ENCODE assay signal across 8 mouse cellular contexts in genomic region chr16:38396155-38396554, GRCm38 (mm10). TPM values are rescaled to one million over a fixed set of nuclear protein-coding genes. Genes with fewer than 3 reads are reported as not detected.
DNase-seq lines count a peak whose midpoint lies in the region; ATAC-seq and TF ChIP-seq lines count a peak whose summit lies in the region.

No protein-coding gene starts in this region.

- DNase-seq in urinary bladder, postnatal 14 days (ENCODE audit: low spot score) = peak; percentile 75
- DNase-seq in urinary bladder, adult 2 months (ENCODE audit: low spot score) = no peak
- DNase-seq in cerebellum, postnatal 14 days = peak; percentile 71 to 78
- peak; percentile 60 for DNase-seq in heart, postnatal 0 days (ENCODE audit: low spot score)
- DNase-seq in frontal cortex, adult 2 months (ENCODE audit: extremely low spot score in 1 of 2, low spot score in 1 of 2) = no peak
- no peak for DNase-seq in midbrain, embryonic 14.5 days

- no peak overlapping the region for H3K9ac ChIP-seq in heart, postnatal 0 days (replicated peaks; ENCODE audit: low read depth, low read length)
- H3K9ac ChIP-seq in liver, embryonic 16.5 days (ENCODE audit: low read depth, low read length) = no peak overlapping the region
- H3K9ac ChIP-seq in stomach, embryonic 16.5 days (ENCODE audit: low read length) = peak overlapping the region; percentile 16; the same call in 1 of the 2 replicates
- no peak overlapping the region for H3K9ac ChIP-seq in midbrain, embryonic 14.5 days (replicated peaks; ENCODE audit: low read length)

- ATAC-seq in heart, postnatal 0 days (ENCODE audit: insufficient read depth, low read depth) = no peak; the same call in 1 of the 2 replicates
- ATAC-seq in liver, embryonic 16.5 days (ENCODE audit: low read depth) = peak; percentile 14; the same call in 1 of the 2 replicates
- no peak for ATAC-seq in stomach, embryonic 16.5 days (ENCODE audit: insufficient read depth, low FRiP score)
- ATAC-seq in midbrain, embryonic 14.5 days (ENCODE audit: low FRiP score, low TSS enrichment) = no peak

- H3K27me3 ChIP-seq in heart, postnatal 0 days (ENCODE audit: control insufficient read depth, insufficient read depth, low read length) = no peaks in the 10 kb centered on the region
- no peaks in the 10 kb centered on the region for H3K27me3 ChIP-seq in liver, embryonic 16.5 days (ENCODE audit: control insufficient read depth, insufficient read depth, low read depth, low read length)
- no peaks in the 10 kb centered on the region for H3K27me3 ChIP-seq in stomach, embryonic 16.5 days (ENCODE audit: control insufficient read depth, insufficient read depth, low read length)
- H3K27me3 ChIP-seq in midbrain, embryonic 14.5 days (ENCODE audit: control insufficient read depth, insufficient read depth, low read length) = no peaks in the 10 kb centered on the region

- TF ChIP-seq CTCF in heart, postnatal 0 days (IDR thresholded peaks at IDR 0.05; ENCODE audit: low read depth) = no peak

- H3K9me3 ChIP-seq in heart, postnatal 0 days (replicated peaks; ENCODE audit: control insufficient read depth, low read length) = no peaks in the 10 kb centered on the region
- no peaks in the 10 kb centered on the region for H3K9me3 ChIP-seq in liver, embryonic 16.5 days (replicated peaks; ENCODE audit: control insufficient read depth, low read length)
- no peaks in the 10 kb centered on the region for H3K9me3 ChIP-seq in stomach, embryonic 16.5 days (replicated peaks; ENCODE audit: control insufficient read depth, low read length)
- H3K9me3 ChIP-seq in midbrain, embryonic 14.5 days (ENCODE audit: control insufficient read depth, low read length) = no peaks in the 10 kb centered on the region

- TF ChIP-seq EP300 in heart, postnatal 0 days (IDR thresholded peaks at IDR 0.05; ENCODE audit: low read depth) = no peak

- peak overlapping the region; percentile 44; the same call in 1 of the 2 replicates for H3K27ac ChIP-seq in heart, postnatal 0 days (ENCODE audit: low read depth)
- peak overlapping the region; percentile 34 for H3K27ac ChIP-seq in liver, embryonic 16.5 days (ENCODE audit: low read length)
- H3K27ac ChIP-seq in stomach, embryonic 16.5 days (ENCODE audit: low read length) = no peak overlapping the region; the same call in 1 of the 2 replicates
- no peak overlapping the region for H3K27ac ChIP-seq in midbrain, embryonic 14.5 days (replicated peaks; ENCODE audit: low read depth, low read length)

- H3K4me3 ChIP-seq in heart, postnatal 0 days (ENCODE audit: low read depth, low read length) = no peak overlapping the region
- H3K4me3 ChIP-seq in liver, embryonic 16.5 days (ENCODE audit: low read depth, low read length) = no peak overlapping the region
- no peak overlapping the region for H3K4me3 ChIP-seq in stomach, embryonic 16.5 days (replicated peaks; ENCODE audit: low read length)
- H3K4me3 ChIP-seq in midbrain, embryonic 14.5 days (replicated peaks; ENCODE audit: low read depth, low read length) = no peak overlapping the region

- peak overlapping the region; percentile 34 for H3K4me2 ChIP-seq in heart, postnatal 0 days (ENCODE audit: low read depth, low read length)
- no peak overlapping the region for H3K4me2 ChIP-seq in liver, embryonic 16.5 days (ENCODE audit: low read depth, low read length)
- 0 out of 2 replicates have a peak overlapping the region, but pooled peaks have one; percentile 22 for H3K4me2 ChIP-seq in stomach, embryonic 16.5 days (ENCODE audit: low read depth, low read length)
- H3K4me2 ChIP-seq in midbrain, embryonic 14.5 days (ENCODE audit: low read length) = no peak overlapping the region

- WGBS in heart, postnatal 0 days = 24% methylated on average over 13 of the region's 13 CpGs
- WGBS in liver, embryonic 16.5 days (ENCODE audit: insufficient replicate concordance) = 35% methylated on average over 13 of the region's 13 CpGs
- WGBS in stomach, embryonic 16.5 days = 26% methylated on average over 13 of the region's 13 CpGs
- 88% methylated on average over 13 of the region's 13 CpGs for WGBS in midbrain, embryonic 14.5 days

- H3K4me1 ChIP-seq in heart, postnatal 0 days (ENCODE audit: control insufficient read depth, insufficient read depth) = peaks cover 11% of the 10 kb centered on the region; the same call in 1 of the 2 replicates
- H3K4me1 ChIP-seq in liver, embryonic 16.5 days (ENCODE audit: control insufficient read depth, low read depth, low read length) = peaks cover 16% of the 10 kb centered on the region
- peaks cover 12% of the 10 kb centered on the region for H3K4me1 ChIP-seq in stomach, embryonic 16.5 days (ENCODE audit: control insufficient read depth, insufficient read depth, low read length)
- peaks cover 8% of the 10 kb centered on the region for H3K4me1 ChIP-seq in midbrain, embryonic 14.5 days (ENCODE audit: control insufficient read depth, insufficient read depth, low read length)

- no peaks in the 10 kb centered on the region for H3K36me3 ChIP-seq in heart, postnatal 0 days (replicated peaks; ENCODE audit: control insufficient read depth, insufficient read depth, low read length)
- H3K36me3 ChIP-seq in liver, embryonic 16.5 days (ENCODE audit: control insufficient read depth, insufficient read depth) = no peaks in the 10 kb centered on the region
- H3K36me3 ChIP-seq in stomach, embryonic 16.5 days (ENCODE audit: control insufficient read depth, insufficient read depth, low read length) = no peaks in the 10 kb centered on the region
- H3K36me3 ChIP-seq in midbrain, embryonic 14.5 days (ENCODE audit: control insufficient read depth, insufficient read depth, low read length) = no peaks in the 10 kb centered on the region

RNA-seq across cellular contexts. Expression of gene Popdc2, which starts 34.1 kb away (rescaled TPM):
- polyA plus RNA-seq in urinary bladder, adult 2 months (2012; rRNA removed) = 167 and 176 TPM in 2 replicates
- total RNA-seq in heart, postnatal 0 days (2014; rRNA removed; ENCODE audit: low replicate concordance) = 982 and 1,104 TPM in 2 replicates
- polyA plus RNA-seq in heart, postnatal 0 days (2015; fragmentation: Nextera tagmentation; extraction: Ambion mirVana) = 564 and 675 TPM in 2 replicates
- 21.8 and 26.4 TPM in 2 replicates for polyA plus RNA-seq in liver, embryonic 16.5 days (2015; fragmentation: Nextera tagmentation; extraction: Ambion mirVana)
- polyA plus RNA-seq in stomach, embryonic 16.5 days (2015; fragmentation: Nextera tagmentation; extraction: Ambion mirVana) = 12.3 and 16.2 TPM in 2 replicates
- polyA plus RNA-seq in frontal cortex, adult 2 months (2012; rRNA removed) = 0.90 and 1.1 TPM in 2 replicates
- polyA plus RNA-seq in midbrain, embryonic 14.5 days (2014; fragmentation: Nextera tagmentation; extraction: Ambion mirVana) = 0.51 TPM in 2 replicates

RNA-seq across cellular contexts. Expression of gene Pla1a, which starts 36.8 kb away (rescaled TPM):
- 12.7 and 13.8 TPM in 2 replicates for polyA plus RNA-seq in urinary bladder, adult 2 months (2012; rRNA removed)
- total RNA-seq in heart, postnatal 0 days (2014; rRNA removed; ENCODE audit: low replicate concordance) = 13.4 and 14.5 TPM in 2 replicates
- polyA plus RNA-seq in heart, postnatal 0 days (2015; fragmentation: Nextera tagmentation; extraction: Ambion mirVana) = 4.6 and 4.9 TPM in 2 replicates
- 34.8 and 40.4 TPM in 2 replicates for polyA plus RNA-seq in liver, embryonic 16.5 days (2015; fragmentation: Nextera tagmentation; extraction: Ambion mirVana)
- polyA plus RNA-seq in stomach, embryonic 16.5 days (2015; fragmentation: Nextera tagmentation; extraction: Ambion mirVana) = 2.3 and 2.6 TPM in 2 replicates
- 1.8 and 2.4 TPM in 2 replicates for polyA plus RNA-seq in frontal cortex, adult 2 months (2012; rRNA removed)
- polyA plus RNA-seq in midbrain, embryonic 14.5 days (2014; fragmentation: Nextera tagmentation; extraction: Ambion mirVana) = 0.26 and 0.38 TPM in 2 replicates

RNA-seq across cellular contexts. Expression of gene Gm21987, which starts 49.3 kb away (rescaled TPM):
- 0.25 TPM in 1 of 2 replicates, not detected in the other for polyA plus RNA-seq in urinary bladder, adult 2 months (2012; rRNA removed)
- not detected in 2 replicates for total RNA-seq in heart, postnatal 0 days (2014; rRNA removed; ENCODE audit: low replicate concordance)
- polyA plus RNA-seq in heart, postnatal 0 days (2015; fragmentation: Nextera tagmentation; extraction: Ambion mirVana) = 5.1 and 6.2 TPM in 2 replicates
- not detected in 2 replicates for polyA plus RNA-seq in liver, embryonic 16.5 days (2015; fragmentation: Nextera tagmentation; extraction: Ambion mirVana)
- polyA plus RNA-seq in stomach, embryonic 16.5 days (2015; fragmentation: Nextera tagmentation; extraction: Ambion mirVana) = 0.52 and 0.90 TPM in 2 replicates
- not detected in 2 replicates for polyA plus RNA-seq in frontal cortex, adult 2 months (2012; rRNA removed)
- polyA plus RNA-seq in midbrain, embryonic 14.5 days (2014; fragmentation: Nextera tagmentation; extraction: Ambion mirVana) = not detected in 2 replicates

RNA-seq across cellular contexts. Expression of gene Cox17, which starts 49.4 kb away (rescaled TPM):
- polyA plus RNA-seq in urinary bladder, adult 2 months (2012; rRNA removed) = 203 and 240 TPM in 2 replicates
- 84.7 and 177 TPM in 2 replicates for total RNA-seq in heart, postnatal 0 days (2014; rRNA removed; ENCODE audit: low replicate concordance)
- polyA plus RNA-seq in heart, postnatal 0 days (2015; fragmentation: Nextera tagmentation; extraction: Ambion mirVana) = 579 and 627 TPM in 2 replicates
- polyA plus RNA-seq in liver, embryonic 16.5 days (2015; fragmentation: Nextera tagmentation; extraction: Ambion mirVana) = 209 and 258 TPM in 2 replicates
- polyA plus RNA-seq in stomach, embryonic 16.5 days (2015; fragmentation: Nextera tagmentation; extraction: Ambion mirVana) = 151 and 186 TPM in 2 replicates
- 264 and 278 TPM in 2 replicates for polyA plus RNA-seq in frontal cortex, adult 2 months (2012; rRNA removed)
- 83.8 and 88.1 TPM in 2 replicates for polyA plus RNA-seq in midbrain, embryonic 14.5 days (2014; fragmentation: Nextera tagmentation; extraction: Ambion mirVana)

RNA-seq across cellular contexts. Expression of gene Maats1, which starts 54.2 kb away (rescaled TPM):
- polyA plus RNA-seq in urinary bladder, adult 2 months (2012; rRNA removed) = 0.07 and 0.10 TPM in 2 replicates
- not detected in 2 replicates for total RNA-seq in heart, postnatal 0 days (2014; rRNA removed; ENCODE audit: low replicate concordance)
- 0.10 and 0.15 TPM in 2 replicates for polyA plus RNA-seq in heart, postnatal 0 days (2015; fragmentation: Nextera tagmentation; extraction: Ambion mirVana)
- polyA plus RNA-seq in liver, embryonic 16.5 days (2015; fragmentation: Nextera tagmentation; extraction: Ambion mirVana) = 0.06 TPM in 1 of 2 replicates, not detected in the other
- 0.15 TPM in 1 of 2 replicates, not detected in the other for polyA plus RNA-seq in stomach, embryonic 16.5 days (2015; fragmentation: Nextera tagmentation; extraction: Ambion mirVana)
- 0.80 and 0.86 TPM in 2 replicates for polyA plus RNA-seq in frontal cortex, adult 2 months (2012; rRNA removed)
- polyA plus RNA-seq in midbrain, embryonic 14.5 days (2014; fragmentation: Nextera tagmentation; extraction: Ambion mirVana) = 0.51 and 1.0 TPM in 2 replicates

Comparison
In these comparisons a context has a peak if more than half of its experiments do, and no peak if none do; other contexts are left out.
1. DNase-seq: peak in urinary bladder, postnatal 14 days (single experiment), cerebellum, postnatal 14 days (2 of 2) and heart, postnatal 0 days (single experiment); none in urinary bladder, adult 2 months (single experiment), frontal cortex, adult 2 months (0 of 2) and midbrain, embryonic 14.5 days (single experiment).
2. H3K27ac ChIP-seq: peak in heart, postnatal 0 days (single experiment) and liver, embryonic 16.5 days (single experiment); none in stomach, embryonic 16.5 days (single experiment) and midbrain, embryonic 14.5 days (single experiment).
3. H3K4me2 ChIP-seq: peak in heart, postnatal 0 days (single experiment) and stomach, embryonic 16.5 days (single experiment); none in liver, embryonic 16.5 days (single experiment) and midbrain, embryonic 14.5 days (single experiment).